Mouse (Mus musculus) forebrain, embryonic 14.5 days (tissue): Measurements from ENCODE around the gene Gm10518. TPM values are rescaled to one million over a fixed set of nuclear protein-coding genes. Genes with fewer than 3 reads are reported as not detected.

Experiments
- ATAC-seq: fragments of 200-750 bp; cut with Nextera tagmentation; 2 replicates; pipeline ENCODE4 v1.8.0; 2017; ENCODE audit warnings: mild to moderate bottlenecking, moderate library complexity
- DNase-seq: peaks from one replicate; pipeline ENCODE4 v3.0.0-alpha.2; 2015; ENCODE audit warnings: low spot score
- H3K27ac ChIP-seq: fragments of 300-500 bp; sonication (generic); 2 replicates; pipeline ENCODE4 v1.5.1; 2014; ENCODE audit warnings: low read depth, mild to moderate bottlenecking, control low read depth, low read length, moderate library complexity
- H3K27me3 ChIP-seq: fragments of 300-500 bp; sonication (generic); replicated peaks from 2 replicates; pipeline ENCODE4 v1.6.1; 2014; ENCODE audit warnings: low read length, control low read depth, mixed read lengths; ENCODE audit not compliant: control insufficient read depth, insufficient read depth
- H3K36me3 ChIP-seq: fragments of 300-500 bp; sonication (generic); 2 replicates; pipeline ENCODE4 v1.6.1; 2014; ENCODE audit warnings: low read length, control low read depth; ENCODE audit not compliant: control insufficient read depth, insufficient read depth
- H3K4me1 ChIP-seq: fragments of 300-500 bp; sonication (generic); 2 replicates; pipeline ENCODE4 v1.6.1; 2014; ENCODE audit warnings: antibody characterized with exemption, low read length, control low read depth; ENCODE audit not compliant: control insufficient read depth, insufficient read depth
- H3K4me2 ChIP-seq: fragments of 300-500 bp; sonication (generic); 2 replicates; pipeline ENCODE4 v1.6.1; 2014; ENCODE audit warnings: mild to moderate bottlenecking, control low read depth, low read length
- H3K4me3 ChIP-seq: fragments of 300-500 bp; sonication (generic); 2 replicates; pipeline ENCODE4 v1.5.1; 2014; ENCODE audit warnings: low read depth, low read length, control low read depth
- H3K9ac ChIP-seq: fragments of 300-500 bp; sonication (generic); 2 replicates; pipeline ENCODE4 v1.6.1; 2014; ENCODE audit warnings: mild to moderate bottlenecking, low read length, control low read depth, moderate library complexity
- H3K9me3 ChIP-seq: fragments of 300-500 bp; sonication (generic); replicated peaks from 2 replicates; pipeline ENCODE4 v1.6.1; 2016; ENCODE audit warnings: low read length, control low read depth, mixed read lengths; ENCODE audit not compliant: control insufficient read depth
- WGBS: fragments of 180-500 bp; shearing (Covaris S2); extraction: QIAGEN DNeasy Blood & Tissue Kit; methylation state at CpG from one replicate; pipeline ENCODE4 v1.1.7; 2014; 5-methylcytosine and 5-hydroxymethylcytosine counted together
- polyA plus RNA-seq: library from polyadenylated mRNA; unstranded; fragments of >200 nt; fragmentation: Nextera tagmentation; extraction: Ambion mirVana; gene quantifications from 2 replicates; pipeline ENCODE4 v1.2.1, GENCODE M21; 2014

Gene Gm10518
- not detected in 2 replicates for polyA plus RNA-seq

DNA sequence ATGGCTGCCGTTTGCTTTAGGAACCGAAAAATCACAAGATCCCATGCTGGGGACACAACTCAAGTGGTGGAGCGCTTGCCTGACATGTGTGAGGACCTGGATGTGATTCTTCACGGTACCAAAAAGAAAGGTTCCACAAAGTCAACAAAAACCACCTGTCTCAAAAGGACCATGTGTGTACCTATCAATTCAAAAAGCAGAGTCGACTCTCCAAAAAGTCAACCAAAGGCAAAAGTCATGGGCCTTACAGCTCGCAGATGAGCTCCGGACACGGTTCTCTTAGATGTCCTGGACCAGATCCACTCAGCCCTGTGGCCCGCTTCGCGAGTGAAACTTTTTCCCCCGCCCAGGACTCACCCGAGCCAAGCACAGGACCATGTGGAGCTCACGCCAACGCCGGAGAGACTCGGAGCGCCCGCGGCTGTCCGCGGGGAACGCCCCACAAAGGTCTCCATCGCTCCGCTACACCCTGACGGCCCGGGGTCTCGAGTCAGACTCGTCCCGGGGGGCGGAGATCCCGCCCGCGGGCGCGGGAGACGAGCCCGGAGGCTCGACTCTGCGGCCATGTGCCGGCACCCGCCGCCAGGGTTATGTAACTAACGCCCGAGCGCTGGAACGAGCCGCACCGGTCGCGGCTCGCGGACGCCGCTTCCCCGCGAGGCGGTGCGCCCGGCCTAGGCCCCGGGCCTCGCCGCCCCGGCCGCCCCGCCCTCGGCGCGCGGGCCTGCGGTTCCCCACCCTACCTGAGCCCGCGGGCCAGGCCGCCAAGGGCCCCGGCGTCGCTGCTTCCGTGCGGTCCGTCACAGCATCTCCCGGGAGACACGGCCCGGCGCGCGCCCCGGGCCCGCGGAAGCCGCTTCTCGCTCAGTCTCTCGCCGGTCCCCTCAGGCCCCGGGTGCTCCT, at the start of gene Gm10518:
Gene Gm10518, plus strand, starts transcription at position 767 of the 903 bp plus-strand sequence.
- peak; percentile 78; the same call in 1 of the 2 replicates for ATAC-seq
- no peaks in the 10 kb centered on the region for H3K9me3 ChIP-seq
- peak; percentile 52 for DNase-seq

DNA sequence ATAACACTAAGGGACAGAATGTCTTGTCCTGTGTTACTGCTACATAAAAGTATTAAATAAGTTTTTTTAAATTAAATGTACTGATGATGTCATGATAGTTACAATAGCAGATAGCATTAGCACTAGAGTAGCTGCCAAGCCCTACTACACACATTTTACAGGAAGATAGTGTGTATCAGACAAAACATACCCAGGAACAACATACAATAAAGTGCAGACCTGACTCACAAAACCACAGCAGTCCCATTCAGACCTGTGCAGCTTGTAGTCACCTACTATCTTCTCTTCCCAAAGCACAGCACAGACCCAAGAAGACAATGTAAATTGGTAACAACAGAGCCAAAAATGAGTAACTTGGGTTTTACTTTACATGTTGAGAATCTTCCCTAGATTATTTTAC, 46.7 kb upstream of the Gm10518 start:
- no peak overlapping the region for H3K4me2 ChIP-seq
- no peak overlapping the region for H3K27ac ChIP-seq
- no peak overlapping the region for H3K4me3 ChIP-seq
- ATAC-seq (no peak), DNase-seq (no peak)
- no peak overlapping the region for H3K9ac ChIP-seq
- H3K36me3 ChIP-seq, result peaks cover 81% of the 10 kb centered on the region
- no peaks in the 10 kb centered on the region for H3K9me3 ChIP-seq
- no peaks in the 10 kb centered on the region for H3K4me1 ChIP-seq
- H3K27me3 ChIP-seq, result no peaks in the 10 kb centered on the region

More for the DNA sequence above, at the start of gene Gm10518:
- peaks cover 11% of the 10 kb centered on the region for H3K36me3 ChIP-seq
- WGBS, result under 1% methylated on average over 63 of the region's 94 CpGs
- peak within 1 kb of the TSS; percentile 90 for H3K4me3 ChIP-seq
- H3K4me1 ChIP-seq, result peaks cover 14% of the 10 kb centered on the region; the same call in 1 of the 2 replicates
- H3K9ac ChIP-seq, result peak within 1 kb of the TSS; percentile 90
- H3K27ac ChIP-seq, result peak within 1 kb of the TSS; percentile 97
- no peaks in the 10 kb centered on the region for H3K27me3 ChIP-seq
- peak within 1 kb of the TSS; percentile 73 for H3K4me2 ChIP-seq

- no peaks in the 10 kb centered on the region for H3K9me3 ChIP-seq
- DNase-seq (no peak), ATAC-seq (no peak)
- peaks cover 75% of the 10 kb centered on the region for H3K36me3 ChIP-seq
- no peak overlapping the region for H3K27ac ChIP-seq
- H3K4me1 ChIP-seq, result no peaks in the 10 kb centered on the region
- no peak overlapping the region for H3K4me2 ChIP-seq
- no peak overlapping the region for H3K9ac ChIP-seq
- no peak overlapping the region for H3K4me3 ChIP-seq
- H3K27me3 ChIP-seq, result no peaks in the 10 kb centered on the region
- 95% methylated on average over 5 of the region's 5 CpGs for WGBS
Measured at GRCm38 (mm10) chr1:179760086-179760485, 43.1 kb upstream of the Gm10518 start.

DNA sequence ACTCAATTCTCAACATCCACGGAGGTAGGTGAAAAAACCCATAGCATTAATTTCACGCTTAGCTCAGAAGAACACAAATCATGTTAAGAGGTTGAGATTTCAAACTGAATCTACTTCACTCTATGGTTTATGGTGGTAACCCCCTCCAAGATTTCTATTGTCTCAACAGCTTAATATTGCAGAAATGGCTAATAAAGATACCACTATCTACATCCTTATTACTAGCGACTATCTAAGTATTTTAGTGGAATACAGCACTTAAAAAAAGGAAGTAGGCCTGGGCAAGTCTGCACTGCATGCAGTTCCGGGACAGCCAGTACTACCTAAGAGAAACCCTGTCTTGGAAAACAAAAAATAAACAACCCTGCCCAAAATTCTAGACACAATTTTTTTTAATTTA, 42.6 kb upstream of the Gm10518 start:
- no peaks in the 10 kb centered on the region for H3K27me3 ChIP-seq
- no peak overlapping the region for H3K27ac ChIP-seq
- H3K4me1 ChIP-seq, result no peaks in the 10 kb centered on the region
- no peaks in the 10 kb centered on the region for H3K9me3 ChIP-seq
- no peak overlapping the region for H3K9ac ChIP-seq
- no peak for DNase-seq
- no peak overlapping the region for H3K4me2 ChIP-seq
- no peak for ATAC-seq
- WGBS, result 96% methylated on average over 4 of the region's 4 CpGs
- no peak overlapping the region for H3K4me3 ChIP-seq
- H3K36me3 ChIP-seq, result peaks cover 74% of the 10 kb centered on the region

DNA sequence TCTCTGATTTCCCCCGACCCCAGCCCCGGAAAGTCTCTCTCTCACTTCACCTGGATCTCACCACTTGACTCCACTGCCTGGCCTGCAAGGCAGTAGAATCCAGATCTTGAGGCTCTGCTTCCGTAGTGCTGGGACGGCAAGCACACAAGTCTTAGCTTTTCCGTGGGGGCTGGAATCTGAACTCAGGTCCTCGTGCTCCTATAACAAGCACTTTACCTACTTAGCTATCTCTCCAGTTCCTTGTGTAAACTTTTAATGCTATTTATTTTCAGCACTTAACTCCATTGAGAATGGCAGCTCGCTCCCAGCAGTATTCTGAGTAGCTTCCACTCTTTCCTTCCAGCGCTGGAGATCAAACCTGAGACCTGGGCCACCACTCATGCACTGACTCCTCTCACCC, 26.3 kb upstream of the Gm10518 start:
- H3K4me1 ChIP-seq, result no peaks in the 10 kb centered on the region
- H3K27ac ChIP-seq, result no peak overlapping the region
- no peak overlapping the region for H3K4me2 ChIP-seq
- H3K27me3 ChIP-seq, result no peaks in the 10 kb centered on the region
- peaks cover 79% of the 10 kb centered on the region for H3K36me3 ChIP-seq
- no peak overlapping the region for H3K4me3 ChIP-seq
- DNase-seq (no peak), ATAC-seq (no peak)
- no peak overlapping the region for H3K9ac ChIP-seq
- 95% methylated on average over 8 of the region's 8 CpGs for WGBS
- no peaks in the 10 kb centered on the region for H3K9me3 ChIP-seq

GRCm38 (mm10) chr1:179784098-179784497, 19.1 kb upstream of the Gm10518 start:
- Histone ChIP-seq H3K9me3 (no peaks in the 10 kb centered on the region), H3K4me1 (no peaks in the 10 kb centered on the region), H3K27me3 (no peaks in the 10 kb centered on the region), H3K4me2 (no peak overlapping the region), H3K36me3 (peaks cover 81% of the 10 kb centered on the region), H3K4me3 (no peak overlapping the region), H3K27ac (no peak overlapping the region), H3K9ac (no peak overlapping the region)
- WGBS, result 89% methylated on average over 4 of the region's 4 CpGs
- ATAC-seq (no peak), DNase-seq (no peak)

- Histone ChIP-seq H3K36me3 (peaks cover 81% of the 10 kb centered on the region), H3K27me3 (no peaks in the 10 kb centered on the region), H3K9me3 (no peaks in the 10 kb centered on the region), H3K4me1 (no peaks in the 10 kb centered on the region), H3K9ac (no peak overlapping the region), H3K27ac (no peak overlapping the region), H3K4me2 (no peak overlapping the region), H3K4me3 (no peak overlapping the region)
- ATAC-seq (no peak), DNase-seq (no peak)
- 93% methylated on average over 5 of the region's 5 CpGs for WGBS
Measured at GRCm38 (mm10) chr1:179785502-179785901, 17.7 kb upstream of the Gm10518 start.

DNA sequence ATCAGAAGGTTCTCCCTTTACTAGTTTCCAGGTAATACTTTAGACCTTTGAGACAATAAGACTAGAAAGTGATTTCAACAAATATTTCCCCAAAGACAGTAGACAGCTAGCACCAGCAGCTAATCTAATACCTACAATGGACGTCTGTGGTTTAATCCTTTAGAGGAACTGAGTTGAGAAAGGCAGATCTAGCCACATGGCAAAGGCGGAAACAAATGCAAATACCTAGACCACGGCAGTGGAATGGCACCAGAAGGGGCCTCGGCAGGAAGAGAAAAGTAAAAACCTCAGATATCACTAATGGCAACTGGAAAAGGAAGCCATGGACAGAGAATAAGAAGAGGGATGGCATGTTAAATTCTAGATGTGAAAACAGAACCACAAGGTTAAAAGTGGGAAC, 15.9 kb upstream of the Gm10518 start:
- 80% methylated on average over 4 of the region's 4 CpGs for WGBS

DNA sequence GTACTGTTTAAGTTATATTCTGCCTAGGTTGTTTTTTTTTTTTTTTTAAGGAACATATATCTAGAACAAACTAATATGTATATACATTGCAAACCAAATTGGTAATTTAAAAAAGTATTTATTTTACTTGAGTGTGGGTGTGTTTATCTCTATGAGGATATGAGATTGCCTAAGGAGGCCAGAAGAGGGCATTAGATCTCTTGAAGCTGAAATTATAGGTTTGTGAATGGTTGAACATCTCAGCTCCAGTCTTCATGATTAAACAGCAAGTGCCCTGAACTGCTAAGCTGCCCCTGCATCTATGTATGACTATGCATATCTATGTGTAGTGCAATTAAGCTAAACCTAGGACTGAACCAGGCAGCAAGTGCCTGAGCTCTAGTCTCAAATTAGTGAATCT, 4.4 kb upstream of the Gm10518 start:
- Histone ChIP-seq H3K4me2 (no peak overlapping the region), H3K9me3 (no peaks in the 10 kb centered on the region), H3K27ac (no peak overlapping the region), H3K27me3 (no peaks in the 10 kb centered on the region), H3K4me1 (peaks cover 14% of the 10 kb centered on the region; the same call in 1 of the 2 replicates), H3K36me3 (peaks cover 45% of the 10 kb centered on the region), H3K9ac (no peak overlapping the region), H3K4me3 (no peak overlapping the region)
- no peak for DNase-seq
- no peak for ATAC-seq

More for the DNA sequence above, 15.9 kb upstream of the Gm10518 start:
- Histone ChIP-seq H3K4me1 (no peaks in the 10 kb centered on the region), H3K27me3 (no peaks in the 10 kb centered on the region), H3K9me3 (no peaks in the 10 kb centered on the region), H3K27ac (no peak overlapping the region), H3K9ac (no peak overlapping the region), H3K36me3 (peaks cover 83% of the 10 kb centered on the region), H3K4me3 (no peak overlapping the region), H3K4me2 (no peak overlapping the region)
- DNase-seq (no peak), ATAC-seq (no peak)
